Mouse (Mus musculus): ENCODE data around the gene Cdhr2.

DNA sequence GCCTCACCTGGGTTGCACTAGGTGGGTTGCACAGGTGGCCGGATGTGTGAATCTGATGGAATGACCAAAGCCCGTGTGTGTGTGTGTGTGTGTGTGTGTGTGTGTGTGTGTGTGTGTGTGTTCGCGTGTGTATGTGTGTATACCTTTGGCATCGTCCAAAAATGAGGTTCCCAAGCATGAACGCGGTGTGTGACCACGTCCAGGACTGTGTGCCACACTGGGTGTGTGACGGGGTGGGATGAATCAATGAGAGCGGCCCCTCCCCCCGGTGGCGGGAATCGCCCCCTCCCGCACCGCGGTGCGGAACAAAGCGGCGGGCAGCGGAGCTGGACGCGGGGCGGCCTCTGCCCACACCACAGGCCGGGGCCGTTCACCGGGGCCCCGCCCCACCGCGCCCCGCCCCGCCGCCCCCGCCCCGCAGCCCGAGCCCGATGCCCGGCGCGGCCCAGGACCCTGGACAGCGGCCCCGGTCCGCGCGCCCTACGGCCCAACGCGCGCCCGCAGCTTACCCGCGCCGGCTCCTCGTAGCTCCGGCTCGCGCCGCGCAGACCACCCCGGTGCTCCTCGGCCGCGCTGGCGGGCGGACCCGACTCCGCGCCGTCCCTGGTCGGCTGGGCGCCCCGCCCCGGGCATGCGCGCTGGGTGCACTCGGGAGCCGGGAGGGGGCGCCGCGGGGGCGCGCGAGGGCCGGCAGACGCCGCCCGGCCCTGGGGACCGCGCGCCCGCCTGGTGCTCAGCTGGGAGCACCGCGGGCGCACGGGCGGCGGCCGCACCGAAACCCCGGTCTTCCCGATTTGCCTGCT lies 48.0 kb downstream of the Cdhr2 start:
- TF ChIP-seq CTCF (IDR thresholded peaks at IDR 0.05; ENCODE audit: low read depth) (no peak), EP300 (IDR thresholded peaks at IDR 0.05; ENCODE audit: low read depth) (no peak)

Measured in liver, postnatal 0 days (tissue).